Mouse (Mus musculus) left cerebral cortex, adult 8-10 months (tissue): ENCODE measurements at regions not wholly inside any gene's neighbourhood (a gene's known extent, or its start where the extent isn't known, plus 50 kb on each side); places are given as distances from the start of the nearest gene placed in this dataset.

ENCODE experiments used
- DNase-seq, 2 experiments: peaks; one replicate each; pipeline ENCODE4 v3.0.0; 2022; ENCODE audit warnings: low spot score in 2 of 2

- DNase-seq, result no peak
Measured at GRCm38 (mm10) chr14:78790374-78790773, 57.8 kb upstream of the Dgkh start.

GRCm38 (mm10) chr14:78796796-78797195 lies 52.1 kb upstream of the Vwa8 start:
- peak in 1 of 2 experiments; percentile 10 for DNase-seq

DNA sequence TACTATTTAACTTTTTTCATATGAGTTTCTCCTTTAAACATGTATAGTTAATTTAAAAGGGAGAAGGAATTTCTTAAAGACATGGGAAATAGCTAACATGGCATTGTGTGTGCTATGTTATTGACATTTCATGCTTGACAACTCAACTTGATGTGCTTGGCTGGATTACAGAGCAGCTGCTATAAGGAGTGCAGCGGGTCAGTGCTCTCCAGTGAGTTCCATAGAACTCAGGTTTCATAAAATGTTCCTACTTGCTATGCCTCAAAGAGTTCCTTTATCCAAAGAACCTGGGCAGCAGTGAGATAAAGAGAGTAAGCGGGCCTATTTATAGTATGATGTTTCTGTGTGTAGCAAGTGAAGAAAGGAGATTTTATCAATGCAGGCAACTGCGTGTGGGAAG lies 50.4 kb upstream of the Vwa8 start:
- no peak for DNase-seq
